Mouse (Mus musculus) CH12.LX (cell line): ENCODE results near the gene Il6st. TPM values are rescaled to one million over a fixed set of nuclear protein-coding genes. Genes with fewer than 3 reads are reported as not detected.

Experiments
- DNase-seq: peaks from one replicate; pipeline ENCODE4 v3.0.0-alpha.2; 2013; ENCODE audit errors: extremely low read depth
- H3K27ac ChIP-seq: 2 replicates; pipeline ENCODE4 v1.5.1; 2012; ENCODE audit warnings: low read depth, mild to moderate bottlenecking, control low read depth, moderate library complexity; ENCODE audit not compliant: insufficient read depth
- H3K27me3 ChIP-seq: replicated peaks from 2 replicates; pipeline ENCODE3; 2012; ENCODE audit warnings: inconsistent platforms
- H3K36me3 ChIP-seq, 2 experiments: replicated peaks in 1 of 2; 2 replicates each; pipeline versions ENCODE3 to v1.6.1; 2012; ENCODE audit warnings: inconsistent platforms in 1 of 2, low read length in 1 of 2, mild to moderate bottlenecking in 1 of 2, mixed read lengths in 1 of 2, moderate library complexity in 1 of 2; ENCODE audit not compliant: control insufficient read depth in 1 of 2, insufficient read depth in 1 of 2
- H3K4me1 ChIP-seq, 2 experiments: 2 replicates each; pipeline ENCODE4 v1.6.1; 2012; ENCODE audit warnings: inconsistent platforms in 1 of 2, moderate library complexity in 1 of 2; ENCODE audit not compliant: insufficient read depth in 2 of 2, control insufficient read depth in 1 of 2
- H3K4me2 ChIP-seq: 2 replicates; pipeline ENCODE4 v1.6.1; 2012; ENCODE audit warnings: low read depth, mild to moderate bottlenecking, control low read depth; ENCODE audit not compliant: poor library complexity, insufficient read depth, severe bottlenecking
- H3K4me3 ChIP-seq, 3 experiments: fragments of 150-350 bp in 1 of 3; sonication (generic) in 1 of 3; replicated peaks in 1 of 3; 2 replicates each; pipeline versions ENCODE3 to v1.5.1; 2011 to 2012; ENCODE audit warnings: low read depth in 2 of 3, low read length in 2 of 3, mild to moderate bottlenecking in 2 of 3, moderate library complexity in 2 of 3, control low read depth in 1 of 3, improper control_type of control experiment in 1 of 3, inconsistent platforms in 1 of 3, mixed read lengths in 1 of 3; ENCODE audit not compliant: poor library complexity in 1 of 3
- H3K79me2 ChIP-seq: replicated peaks from 2 replicates; pipeline ENCODE4 v1.6.1; 2012; ENCODE audit warnings: mild to moderate bottlenecking, moderate library complexity; ENCODE audit not compliant: control insufficient read depth, poor library complexity, insufficient read depth, severe bottlenecking; ENCODE audit errors: extremely low read depth
- H3K9ac ChIP-seq: 2 replicates; pipeline ENCODE4 v1.6.1; 2012; ENCODE audit warnings: low read depth, mild to moderate bottlenecking, control low read depth, moderate library complexity; ENCODE audit not compliant: insufficient read depth
- H3K9me3 ChIP-seq: replicated peaks from 2 replicates; pipeline ENCODE3; 2012; ENCODE audit warnings: low read length, inconsistent platforms, mixed read lengths
- BHLHE40 ChIP-seq: IDR thresholded peaks from 2 replicates; pipeline ENCODE4 v1.6.1; 2011; ENCODE audit warnings: mild to moderate bottlenecking, low read depth, low read length, improper control_type of control experiment
- CHD1 ChIP-seq: IDR thresholded peaks from 2 replicates; pipeline ENCODE4 v1.6.1; 2012; ENCODE audit warnings: low read depth, low read length, improper control_type of control experiment, inconsistent platforms
- CHD2 ChIP-seq: IDR thresholded peaks from 2 replicates; pipeline ENCODE4 v1.6.1; 2011; ENCODE audit warnings: low read length, improper control_type of control experiment
- ELF1 ChIP-seq: IDR thresholded peaks from 2 replicates; pipeline ENCODE4 v1.6.1; 2014; ENCODE audit warnings: low read depth, mild to moderate bottlenecking, inconsistent platforms, low read length, improper control_type of control experiment
- EP300 ChIP-seq: IDR thresholded peaks from 2 replicates; pipeline ENCODE4 v1.6.1; 2011; ENCODE audit warnings: low read length, improper control_type of control experiment
- ETS1 ChIP-seq: conservative IDR thresholded peaks from 2 replicates; pipeline ENCODE4 v1.6.1; 2012; ENCODE audit warnings: low read depth, mild to moderate bottlenecking, inconsistent platforms, low read length, improper control_type of control experiment, moderate library complexity
- GABPA ChIP-seq: IDR thresholded peaks from 2 replicates; pipeline ENCODE4 v1.6.1; 2012; ENCODE audit warnings: low read depth, low read length, improper control_type of control experiment, inconsistent platforms; ENCODE audit not compliant: insufficient replicate concordance
- HCFC1 ChIP-seq: IDR thresholded peaks from 2 replicates; pipeline ENCODE4 v1.6.1; 2012; ENCODE audit warnings: low read depth, mild to moderate bottlenecking, inconsistent platforms, low read length, improper control_type of control experiment
- IRF4 ChIP-seq: IDR thresholded peaks from 2 replicates; pipeline ENCODE4 v1.6.1; 2014; ENCODE audit warnings: low read depth, mild to moderate bottlenecking, inconsistent platforms, low read length, improper control_type of control experiment
- JUN ChIP-seq: IDR thresholded peaks from 2 replicates; pipeline ENCODE4 v1.6.1; 2011; ENCODE audit warnings: low read depth, mild to moderate bottlenecking, low read length, improper control_type of control experiment, moderate library complexity; ENCODE audit not compliant: insufficient read depth
- MAX ChIP-seq: IDR thresholded peaks from 2 replicates; pipeline ENCODE4 v1.6.1; 2011; ENCODE audit warnings: low read length, improper control_type of control experiment
- MAZ ChIP-seq: IDR thresholded peaks from 2 replicates; pipeline ENCODE4 v1.6.1; 2012; ENCODE audit warnings: low read depth, mild to moderate bottlenecking, inconsistent platforms, low read length, improper control_type of control experiment, moderate library complexity
- MEF2A ChIP-seq: IDR thresholded peaks from 2 replicates; pipeline ENCODE4 v1.6.1; 2014; ENCODE audit warnings: low read depth, mild to moderate bottlenecking, inconsistent platforms, low read length, improper control_type of control experiment, borderline replicate concordance
- MYC ChIP-seq: IDR thresholded peaks from 2 replicates; pipeline ENCODE4 v1.6.1; 2011; ENCODE audit warnings: low read depth, mild to moderate bottlenecking, improper control_type of control experiment, low read length
- NELFE ChIP-seq: IDR thresholded peaks from 2 replicates; pipeline ENCODE4 v1.6.1; 2011; ENCODE audit warnings: low read depth, low read length, improper control_type of control experiment
- NRF1 ChIP-seq: IDR thresholded peaks from 2 replicates; pipeline ENCODE4 v1.6.1; 2014; ENCODE audit warnings: low read depth, mild to moderate bottlenecking, inconsistent platforms, low read length, improper control_type of control experiment, moderate library complexity
- PAX5 ChIP-seq: IDR thresholded peaks from 2 replicates; pipeline ENCODE4 v1.6.1; 2012; ENCODE audit warnings: low read length, inconsistent platforms, mixed read lengths
- POLR2A ChIP-seq: IDR thresholded peaks from 2 replicates; pipeline ENCODE4 v1.6.1; 2011; ENCODE audit warnings: low read depth, mild to moderate bottlenecking, improper control_type of control experiment, low read length
- RAD21 ChIP-seq: IDR thresholded peaks from 2 replicates; pipeline ENCODE4 v1.6.1; 2011; ENCODE audit warnings: low read depth, mild to moderate bottlenecking, low read length, improper control_type of control experiment, moderate library complexity
- SMC3 ChIP-seq: IDR thresholded peaks from 2 replicates; pipeline ENCODE4 v1.6.1; 2011; ENCODE audit warnings: low read depth, low read length, improper control_type of control experiment
- TBP ChIP-seq: conservative IDR thresholded peaks from 2 replicates; pipeline ENCODE4 v1.6.1; 2011; ENCODE audit warnings: low read depth, low read length, improper control_type of control experiment
- TCF12 ChIP-seq: IDR thresholded peaks from 2 replicates; pipeline ENCODE4 v1.6.1; 2014; ENCODE audit warnings: low read depth, mild to moderate bottlenecking, inconsistent platforms, low read length, improper control_type of control experiment
- UBTF ChIP-seq: IDR thresholded peaks from 2 replicates; pipeline ENCODE4 v1.6.1; 2012; ENCODE audit warnings: low read depth, mild to moderate bottlenecking, inconsistent platforms, low read length, improper control_type of control experiment, moderate library complexity
- USF2 ChIP-seq: conservative IDR thresholded peaks from 2 replicates; pipeline ENCODE4 v1.6.1; 2011; ENCODE audit warnings: low read depth, low read length, improper control_type of control experiment
- ZC3H11A ChIP-seq: IDR thresholded peaks from 2 replicates; pipeline ENCODE4 v1.6.1; 2012; ENCODE audit warnings: low read depth, mild to moderate bottlenecking, inconsistent platforms, low read length, improper control_type of control experiment
- ZKSCAN1 ChIP-seq: IDR thresholded peaks from 2 replicates; pipeline ENCODE4 v1.6.1; 2012; ENCODE audit warnings: low read depth, inconsistent platforms, low read length, improper control_type of control experiment, borderline replicate concordance
- ZMIZ1 ChIP-seq: IDR thresholded peaks from 2 replicates; pipeline ENCODE4 v1.6.1; 2012; ENCODE audit warnings: low read depth, mild to moderate bottlenecking, inconsistent platforms, low read length, improper control_type of control experiment
- ZNF384 ChIP-seq: IDR thresholded peaks from 2 replicates; pipeline ENCODE4 v1.6.1; 2012; ENCODE audit warnings: low read depth, low read length, improper control_type of control experiment, inconsistent platforms
- dilution Hi-C: fragments of 300-500 bp; cut with MboI; formaldehyde crosslinking; loops from 2 replicates; pipeline ENCODE4 v1.14.3; 2020; ENCODE audit warnings: low sequenced_read_pairs; ENCODE audit not compliant: extremely low pct_unique_long_range_greater_than_20kb, extremely low pct_ligation_motif_present
- in situ Hi-C: fragments of 300-500 bp; cut with MboI; formaldehyde crosslinking; loops from 3 replicates; pipeline ENCODE4 v1.14.3; 2019; ENCODE audit warnings: low sequenced_read_pairs, low pct_ligation_motif_present, low pct_unique_long_range_greater_than_20kb, mixed read lengths
- polyA plus RNA-seq: library from polyadenylated mRNA; unstranded; fragments of >175 nt; gene quantifications from 2 replicates; pipeline ENCODE4 v1.2.1, GENCODE M21; 2012; ENCODE audit warnings: low read depth; ENCODE audit not compliant: insufficient read length
- total RNA-seq, 2 experiments: library from RNA; depleted of rRNA; stranded (reverse); fragments of 300-350 nt in 1 of 2; fragments of >200 nt in 1 of 2; gene quantifications; 2 replicates each; pipeline ENCODE4 v1.2.3; 2012 to 2014

Gene Il6st
- total and polyA plus RNA-seq, 3 experiments, result 3.5 to 7.6 (median 5.7) TPM

- Histone ChIP-seq H3K79me2 (no peaks in the 10 kb centered on the region), H3K4me3 (no peak overlapping the region), H3K36me3 (peaks cover 44 to 82% of the 10 kb centered on the region in 2 experiments), H3K9me3 (peaks cover 4% of the 10 kb centered on the region), H3K27ac (no peak overlapping the region), H3K9ac (no peak overlapping the region), H3K4me2 (no peak overlapping the region), H3K4me1 (no peaks in the 10 kb centered on the region), H3K27me3 (no peaks in the 10 kb centered on the region)
- dilution Hi-C loops (no loop called here), in situ Hi-C loops (no loop called here)
- no peak for DNase-seq
- TF ChIP-seq NRF1, result no peak
- no peak for TF ChIP-seq UBTF
- TF ChIP-seq GABPA, result no peak
- TF ChIP-seq ZC3H11A, result no peak
- no peak for TF ChIP-seq NELFE
- TF ChIP-seq PAX5, result no peak
- no peak for TF ChIP-seq IRF4
- no peak for TF ChIP-seq TCF12
- TF ChIP-seq BHLHE40, result no peak
- TF ChIP-seq USF2, result no peak
- no peak for TF ChIP-seq TBP
- no peak for TF ChIP-seq ZMIZ1
- no peak for TF ChIP-seq POLR2A
- no peak for TF ChIP-seq MAX
- no peak for TF ChIP-seq MEF2A
- no peak for TF ChIP-seq MAZ
Measured at GRCm38 (mm10) chr13:112490036-112490435, 26.2 kb downstream of the Il6st start.

GRCm38 (mm10) chr13:112491636-112492284 is 27.9 kb downstream of the Il6st start:
- Histone ChIP-seq H3K36me3 (peaks cover 41 to 79% of the 10 kb centered on the region in 2 experiments), H3K4me1 (no peaks in the 10 kb centered on the region), H3K4me3 (no peak overlapping the region), H3K79me2 (no peaks in the 10 kb centered on the region), H3K4me2 (no peak overlapping the region), H3K9me3 (no peaks in the 10 kb centered on the region), H3K27ac (no peak overlapping the region), H3K27me3 (no peaks in the 10 kb centered on the region), H3K9ac (no peak overlapping the region)
- dilution Hi-C loops, result no loop called here
- in situ Hi-C loops, result no loop called here
- no peak for TF ChIP-seq ETS1
- TF ChIP-seq MEF2A, result no peak
- TF ChIP-seq JUN, result no peak
- no peak for TF ChIP-seq BHLHE40
- TF ChIP-seq USF2, result no peak
- TF ChIP-seq EP300, result no peak
- no peak for TF ChIP-seq CHD2
- no peak for TF ChIP-seq SMC3
- TF ChIP-seq ELF1, result no peak
- TF ChIP-seq ZKSCAN1, result no peak
- no peak for TF ChIP-seq NRF1
- no peak for TF ChIP-seq HCFC1
- TF ChIP-seq CHD1, result no peak
- TF ChIP-seq GABPA, result no peak
- no peak for TF ChIP-seq ZNF384
- no peak for TF ChIP-seq POLR2A
- TF ChIP-seq TBP, result no peak
- TF ChIP-seq MYC, result no peak
- TF ChIP-seq RAD21, result no peak; the same call in 1 of the 2 replicates
- TF ChIP-seq ZMIZ1, result no peak
- no peak for DNase-seq
